Mouse (Mus musculus) liver, adult 10 weeks (tissue): ENCODE results near the gene Nol3. TPM values are rescaled to one million over a fixed set of nuclear protein-coding genes. Genes with fewer than 3 reads are reported as not detected.

Experiments used
- polyA plus RNA-seq: library from polyadenylated mRNA; stranded (reverse); fragments of 350-450 nt; fragmentation: Illumina TruSeq; extraction: RNeasy Lipid Tissue Mini Kit (QIAGEN cat#74804); gene quantifications from one replicate; pipeline ENCODE4 v1.2.3, GENCODE M21; 2014; ENCODE audit warnings: low read depth, low replicate concordance

The Nol3 gene
- polyA plus RNA-seq, result 0.24 TPM

GRCm38 (mm10) chr8:105275840-105276239 lies at the start of gene Nol3:
Nol3 (plus strand) TSS chr8:105276140.

DNA sequence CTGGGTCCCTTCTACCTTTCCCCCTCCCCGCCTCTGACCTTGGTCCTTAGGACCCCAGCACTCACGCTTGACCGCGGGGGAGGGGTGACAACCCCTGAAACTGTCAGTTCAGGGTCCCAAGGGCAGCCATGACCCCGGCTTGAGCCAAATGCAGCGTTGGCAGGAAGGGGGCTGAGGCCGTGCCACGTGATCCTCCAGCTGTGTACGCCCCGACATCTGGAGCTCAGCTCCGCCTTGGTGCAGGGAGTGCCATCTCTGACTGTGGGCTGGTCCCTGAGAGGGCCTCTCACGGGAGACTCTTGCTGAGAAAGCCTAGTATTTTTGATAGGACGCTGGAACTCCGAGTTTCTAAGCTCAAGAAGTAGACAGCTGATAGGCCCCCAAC lies 21.0 kb upstream of the Nol3 start, which contains the start of gene B3gnt9:
B3gnt9 (minus strand) TSS at position 188 of the 385 bp plus-strand sequence.

GRCm38 (mm10) chr8:105264024-105264982 lies 11.6 kb upstream of the Nol3 start, which contains the start of the genes Tradd and Fbxl8:
Tradd (minus strand) TSS chr8:105264609.
Fbxl8 (plus strand) TSS chr8:105264648.

GRCm38 (mm10) chr8:105269461-105269947 lies 6.4 kb upstream of the Nol3 start, which contains the start of gene Hsf4:
Hsf4 (plus strand) TSS chr8:105269801.

DNA sequence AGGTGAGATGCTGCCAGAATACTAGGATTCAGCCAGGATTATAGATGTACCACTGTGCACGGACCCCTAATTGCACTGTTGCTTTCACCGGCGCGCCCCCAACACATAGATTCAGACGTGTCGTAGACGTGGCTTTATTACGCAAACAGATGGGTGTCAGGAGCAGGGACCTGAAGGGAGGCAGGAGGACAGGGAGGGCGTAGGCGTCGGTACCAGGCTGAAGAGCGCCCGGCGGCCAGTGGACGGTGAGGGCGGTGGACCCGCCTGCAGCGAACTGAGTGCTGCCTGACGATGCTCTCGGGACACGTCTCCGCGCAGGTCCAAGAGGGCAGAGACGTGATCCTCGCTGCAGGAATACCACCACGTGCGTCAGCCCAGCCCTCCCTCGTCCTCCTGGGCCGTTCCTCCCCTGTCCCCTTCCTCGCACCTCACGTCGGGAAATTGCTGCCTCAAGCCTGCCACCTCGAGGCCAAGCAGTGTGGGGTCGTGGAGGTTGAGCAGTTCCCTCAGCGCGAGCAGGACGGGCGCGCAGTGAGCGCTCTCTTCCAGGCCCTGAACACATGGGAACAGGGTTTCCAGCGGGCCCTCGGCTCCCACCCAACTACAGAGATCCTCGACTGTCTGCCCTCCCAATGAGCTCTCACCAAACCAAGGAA lies 14.0 kb downstream of the Nol3 start, which contains the start of gene 4931428F04Rik:
4931428F04Rik (minus strand) TSS at position 60 of the 656 bp plus-strand sequence.

DNA sequence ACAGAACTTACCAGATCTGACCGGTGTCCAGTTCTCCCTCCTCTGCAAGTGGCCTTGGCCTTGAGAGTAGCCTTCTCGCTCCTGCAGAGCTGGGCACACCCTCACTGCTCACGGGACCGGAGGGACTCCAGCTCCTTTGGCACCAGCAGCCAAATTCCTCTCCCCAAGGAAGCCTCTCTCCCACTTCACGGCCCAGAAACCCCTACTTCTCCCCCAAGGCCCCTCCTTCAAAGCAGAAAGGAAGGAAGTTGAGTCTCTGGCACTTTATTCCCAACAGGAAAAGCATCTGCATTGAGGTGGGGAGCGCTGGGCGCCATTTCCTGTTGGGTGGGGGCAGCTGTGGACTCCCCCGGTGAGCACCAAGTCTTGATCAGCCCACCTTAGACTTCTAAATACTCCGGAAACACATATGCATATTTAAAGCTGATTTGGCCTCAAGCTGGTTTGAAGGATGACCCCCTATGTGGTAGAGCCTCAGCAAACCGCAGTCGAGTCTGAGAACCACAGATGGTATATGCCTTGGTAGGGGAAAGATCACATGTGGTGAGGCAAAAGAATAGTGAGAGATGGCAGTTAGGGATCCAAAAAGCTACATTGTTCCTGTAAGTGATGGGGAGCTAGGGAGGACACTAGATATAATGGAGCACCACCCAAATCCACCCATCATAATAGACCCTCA lies 20.1 kb downstream of the Nol3 start, which contains the start of gene Exoc3l:
Exoc3l (minus strand) TSS at position 207 of the 679 bp plus-strand sequence.

GRCm38 (mm10) chr8:105297511-105298192 lies 21.7 kb downstream of the Nol3 start, which contains the start of gene E2f4:
E2f4 (plus strand) TSS chr8:105297663.

GRCm38 (mm10) chr8:105305211-105306145 lies 29.5 kb downstream of the Nol3 start, which contains the start of gene Elmo3:
Elmo3 (plus strand) TSS chr8:105305601.

GRCm38 (mm10) chr8:105326141-105326672 lies 50.3 kb downstream of the Nol3 start, which contains the start of the genes Lrrc29 and Tmem208:
Lrrc29 (minus strand) TSS chr8:105326278.
Tmem208 (plus strand) TSS chr8:105326354.

Other genes with a start within 250 kb of the Nol3 start
- gene Ces3a, start 227.5 kb upstream of the Nol3 start, polyA plus RNA-seq, result 886 TPM
- 265 TPM for gene Ces3b, start 192.4 kb upstream of the Nol3 start, polyA plus RNA-seq
- 0.56 TPM for gene Ces4a, start 144.3 kb upstream of the Nol3 start, polyA plus RNA-seq
- gene Cbfb, start 105.5 kb upstream of the Nol3 start, polyA plus RNA-seq, result 31.0 TPM
- 44.6 TPM for gene D230025D16Rik, start 51.0 kb upstream of the Nol3 start, polyA plus RNA-seq
- gene B3gnt9, start 21.0 kb upstream of the Nol3 start, polyA plus RNA-seq, result not detected
- gene Tradd, start 11.5 kb upstream of the Nol3 start, polyA plus RNA-seq, result 0.82 TPM
- gene Fbxl8, start 11.5 kb upstream of the Nol3 start, polyA plus RNA-seq, result 0.21 TPM
- not detected for gene Hsf4, start 6.3 kb upstream of the Nol3 start, polyA plus RNA-seq
- 0.21 TPM for gene 4931428F04Rik, start 13.7 kb downstream of the Nol3 start, polyA plus RNA-seq
- gene Exoc3l, start 20.0 kb downstream of the Nol3 start, polyA plus RNA-seq, result not detected
- 4.1 TPM for gene E2f4, start 21.5 kb downstream of the Nol3 start, polyA plus RNA-seq
- 3.2 TPM for gene Elmo3, start 29.5 kb downstream of the Nol3 start, polyA plus RNA-seq
- gene Lrrc29, start 50.1 kb downstream of the Nol3 start, polyA plus RNA-seq, result 0.24 TPM
- gene Tmem208, start 50.2 kb downstream of the Nol3 start, polyA plus RNA-seq, result 17.8 TPM
- gene Fhod1, start 71.8 kb downstream of the Nol3 start, polyA plus RNA-seq, result 0.13 TPM
- gene Slc9a5, start 72.7 kb downstream of the Nol3 start, polyA plus RNA-seq, result not detected
- not detected for gene Plekhg4, start 97.1 kb downstream of the Nol3 start, polyA plus RNA-seq
- gene Kctd19, start 137.4 kb downstream of the Nol3 start, polyA plus RNA-seq, result not detected
- gene Lrrc36, start 137.4 kb downstream of the Nol3 start, polyA plus RNA-seq, result not detected
- not detected for gene Tppp3, start 195.4 kb downstream of the Nol3 start, polyA plus RNA-seq
- 0.29 TPM for gene Zdhhc1, start 220.8 kb downstream of the Nol3 start, polyA plus RNA-seq
- gene Hsd11b2, start 242.6 kb downstream of the Nol3 start, polyA plus RNA-seq, result not detected